Mouse (Mus musculus) liver, embryonic 12.5 days (tissue): ENCODE results near the gene Tmeff2. TPM values are rescaled to one million over a fixed set of nuclear protein-coding genes. Genes with fewer than 3 reads are reported as not detected.

Experiments
- ATAC-seq: fragments of 200-750 bp; cut with Nextera tagmentation; 2 replicates; pipeline ENCODE4 v1.8.0; 2017; ENCODE audit warnings: moderate number of reproducible peaks, mild to moderate bottlenecking, moderate library complexity
- H3K27ac ChIP-seq: fragments of 300-500 bp; sonication (generic); 2 replicates; pipeline ENCODE4 v1.5.1; 2016; ENCODE audit warnings: mild to moderate bottlenecking
- H3K27me3 ChIP-seq: fragments of 300-500 bp; sonication (generic); replicated peaks from 2 replicates; pipeline ENCODE4 v1.6.1; 2016; ENCODE audit warnings: mild to moderate bottlenecking, moderate library complexity
- H3K36me3 ChIP-seq: fragments of 300-500 bp; sonication (generic); 2 replicates; pipeline ENCODE4 v1.6.1; 2016; ENCODE audit warnings: mild to moderate bottlenecking, moderate library complexity
- H3K4me1 ChIP-seq: fragments of 300-500 bp; sonication (generic); 2 replicates; pipeline ENCODE4 v1.6.1; 2016
- H3K4me2 ChIP-seq: fragments of 300-500 bp; sonication (generic); 2 replicates; pipeline ENCODE4 v1.6.1; 2016; ENCODE audit warnings: mild to moderate bottlenecking, moderate library complexity
- H3K4me3 ChIP-seq: fragments of 300-500 bp; sonication (generic); 2 replicates; pipeline ENCODE4 v1.5.1; 2016; ENCODE audit warnings: mild to moderate bottlenecking, moderate library complexity
- H3K9ac ChIP-seq: fragments of 300-500 bp; sonication (generic); 2 replicates; pipeline ENCODE4 v1.6.1; 2016; ENCODE audit warnings: mild to moderate bottlenecking, moderate library complexity
- H3K9me3 ChIP-seq: fragments of 300-500 bp; sonication (generic); replicated peaks from 2 replicates; pipeline ENCODE4 v1.6.1; 2016; ENCODE audit warnings: mild to moderate bottlenecking, moderate library complexity
- WGBS: fragments of 180-500 bp; shearing (Covaris S2); methylation state at CpG from one replicate; pipeline ENCODE4 v1.1.7; 2016; ENCODE audit not compliant: insufficient replicate concordance; 5-methylcytosine and 5-hydroxymethylcytosine counted together
- polyA plus RNA-seq: library from polyadenylated mRNA; unstranded; fragments of >200 nt; fragmentation: Nextera tagmentation; extraction: Ambion mirVana; gene quantifications from 2 replicates; pipeline ENCODE4 v1.2.1, GENCODE M21; 2016

Tmeff2 gene
- polyA plus RNA-seq, 1 experiment from 2014 or later = 0.56 TPM

GRCm38 (mm10) chr1:50940131-50941039 is 39.9 kb downstream of the Tmeff2 start:
- H3K4me3 ChIP-seq = no peak overlapping the region
- no peak overlapping the region for H3K9ac ChIP-seq
- H3K9me3 ChIP-seq = no peaks in the 10 kb centered on the region
- no peaks in the 10 kb centered on the region for H3K27me3 ChIP-seq
- 66% methylated on average over 7 of the region's 7 CpGs for WGBS
- H3K27ac ChIP-seq = no peak overlapping the region
- no peaks in the 10 kb centered on the region for H3K4me1 ChIP-seq
- no peak for ATAC-seq
- no peaks in the 10 kb centered on the region for H3K36me3 ChIP-seq
- no peak overlapping the region for H3K4me2 ChIP-seq

- 40% methylated on average over 1 of the region's 1 CpGs for WGBS
- no peak for ATAC-seq
- H3K27ac ChIP-seq = no peak overlapping the region
- H3K27me3 ChIP-seq = no peaks in the 10 kb centered on the region
- H3K9me3 ChIP-seq = no peaks in the 10 kb centered on the region
- no peak overlapping the region for H3K9ac ChIP-seq
- H3K36me3 ChIP-seq = no peaks in the 10 kb centered on the region
- H3K4me1 ChIP-seq = no peaks in the 10 kb centered on the region
- no peak overlapping the region for H3K4me2 ChIP-seq
- no peak overlapping the region for H3K4me3 ChIP-seq
These were observed 48.1 kb downstream of the Tmeff2 start for GRCm38 (mm10) chr1:50948575-50948974.

- no peak overlapping the region for H3K4me2 ChIP-seq
- H3K36me3 ChIP-seq = no peaks in the 10 kb centered on the region
- no peak overlapping the region for H3K9ac ChIP-seq
- no peak overlapping the region for H3K27ac ChIP-seq
- ATAC-seq = no peak
- 77% methylated on average over 1 of the region's 1 CpGs for WGBS
- H3K9me3 ChIP-seq = no peaks in the 10 kb centered on the region
- H3K4me1 ChIP-seq = no peaks in the 10 kb centered on the region
- no peaks in the 10 kb centered on the region for H3K27me3 ChIP-seq
- H3K4me3 ChIP-seq = no peak overlapping the region
These were observed 58.4 kb downstream of the Tmeff2 start for GRCm38 (mm10) chr1:50958844-50959243.

GRCm38 (mm10) chr1:50961954-50962648 is 61.7 kb downstream of the Tmeff2 start:
- no peak for ATAC-seq
- Histone ChIP-seq H3K4me2 (no peak overlapping the region), H3K4me3 (no peak overlapping the region)

GRCm38 (mm10) chr1:50962649-50963000 is 62.2 kb downstream of the Tmeff2 start:
- H3K27me3 ChIP-seq = no peaks in the 10 kb centered on the region
- no peak overlapping the region for H3K9ac ChIP-seq
- H3K27ac ChIP-seq = no peak overlapping the region
- no peak for ATAC-seq
- no peak overlapping the region for H3K4me3 ChIP-seq
- H3K9me3 ChIP-seq = no peaks in the 10 kb centered on the region
- H3K36me3 ChIP-seq = no peaks in the 10 kb centered on the region
- no peaks in the 10 kb centered on the region for H3K4me1 ChIP-seq
- no peak overlapping the region for H3K4me2 ChIP-seq
- WGBS = 40% methylated on average over 4 of the region's 4 CpGs

More at GRCm38 (mm10) chr1:50961954-50962648, 61.7 kb downstream of the Tmeff2 start:
- H3K27me3 ChIP-seq = no peaks in the 10 kb centered on the region
- no peaks in the 10 kb centered on the region for H3K4me1 ChIP-seq
- no peaks in the 10 kb centered on the region for H3K36me3 ChIP-seq
- 40% methylated on average over 5 of the region's 5 CpGs for WGBS
- H3K9ac ChIP-seq = no peak overlapping the region
- H3K27ac ChIP-seq = no peak overlapping the region
- H3K9me3 ChIP-seq = no peaks in the 10 kb centered on the region

- Histone ChIP-seq H3K9me3 (no peaks in the 10 kb centered on the region), H3K27me3 (no peaks in the 10 kb centered on the region), H3K36me3 (no peaks in the 10 kb centered on the region), H3K9ac (no peak overlapping the region), H3K27ac (no peak overlapping the region), H3K4me2 (no peak overlapping the region), H3K4me1 (no peaks in the 10 kb centered on the region), H3K4me3 (no peak overlapping the region)
- 71% methylated on average over 2 of the region's 2 CpGs for WGBS
- no peak for ATAC-seq
These were observed 69.2 kb downstream of the Tmeff2 start for GRCm38 (mm10) chr1:50969685-50970084.

- no peaks in the 10 kb centered on the region for H3K4me1 ChIP-seq
- ATAC-seq = no peak
- no peaks in the 10 kb centered on the region for H3K9me3 ChIP-seq
- no peak overlapping the region for H3K4me2 ChIP-seq
- H3K36me3 ChIP-seq = no peaks in the 10 kb centered on the region
- H3K27ac ChIP-seq = no peak overlapping the region
- no peaks in the 10 kb centered on the region for H3K27me3 ChIP-seq
- H3K9ac ChIP-seq = no peak overlapping the region
- 38% methylated on average over 2 of the region's 2 CpGs for WGBS
- H3K4me3 ChIP-seq = no peak overlapping the region
These were observed 70.4 kb downstream of the Tmeff2 start for GRCm38 (mm10) chr1:50970853-50971252.

GRCm38 (mm10) chr1:50972509-50973436 is 72.3 kb downstream of the Tmeff2 start:
- Histone ChIP-seq H3K36me3 (no peaks in the 10 kb centered on the region), H3K4me1 (no peaks in the 10 kb centered on the region), H3K27me3 (no peaks in the 10 kb centered on the region), H3K4me3 (no peak overlapping the region), H3K9me3 (no peaks in the 10 kb centered on the region), H3K27ac (no peak overlapping the region), H3K9ac (no peak overlapping the region), H3K4me2 (no peak overlapping the region)
- no peak for ATAC-seq
- WGBS = 63% methylated on average over 6 of the region's 6 CpGs

- no peak for ATAC-seq
- WGBS = 70% methylated on average over 4 of the region's 4 CpGs
- H3K4me3 ChIP-seq = no peak overlapping the region
- no peak overlapping the region for H3K4me2 ChIP-seq
- H3K27me3 ChIP-seq = no peaks in the 10 kb centered on the region
- H3K36me3 ChIP-seq = no peaks in the 10 kb centered on the region
- H3K9me3 ChIP-seq = no peaks in the 10 kb centered on the region
- H3K27ac ChIP-seq = no peak overlapping the region
- no peak overlapping the region for H3K9ac ChIP-seq
- no peaks in the 10 kb centered on the region for H3K4me1 ChIP-seq
These were observed 79.1 kb downstream of the Tmeff2 start for GRCm38 (mm10) chr1:50979358-50980081.

- ATAC-seq = no peak
- 62% methylated on average over 4 of the region's 4 CpGs for WGBS
- Histone ChIP-seq H3K9me3 (no peaks in the 10 kb centered on the region), H3K4me2 (no peak overlapping the region), H3K4me1 (no peaks in the 10 kb centered on the region), H3K27ac (no peak overlapping the region), H3K27me3 (no peaks in the 10 kb centered on the region), H3K4me3 (no peak overlapping the region), H3K36me3 (no peaks in the 10 kb centered on the region), H3K9ac (no peak overlapping the region)
These were observed 80.1 kb downstream of the Tmeff2 start for GRCm38 (mm10) chr1:50980591-50980990.

- Histone ChIP-seq H3K4me3 (no peak overlapping the region), H3K4me1 (no peaks in the 10 kb centered on the region), H3K9me3 (no peaks in the 10 kb centered on the region), H3K27me3 (no peaks in the 10 kb centered on the region), H3K27ac (no peak overlapping the region), H3K4me2 (no peak overlapping the region), H3K36me3 (no peaks in the 10 kb centered on the region), H3K9ac (no peak overlapping the region)
- WGBS = 60% methylated on average over 7 of the region's 7 CpGs
- no peak for ATAC-seq
These were observed 80.8 kb downstream of the Tmeff2 start for GRCm38 (mm10) chr1:50981151-50981828.
